Mouse (Mus musculus): ENCODE results near the gene Fev.

The Fev gene

DNA sequence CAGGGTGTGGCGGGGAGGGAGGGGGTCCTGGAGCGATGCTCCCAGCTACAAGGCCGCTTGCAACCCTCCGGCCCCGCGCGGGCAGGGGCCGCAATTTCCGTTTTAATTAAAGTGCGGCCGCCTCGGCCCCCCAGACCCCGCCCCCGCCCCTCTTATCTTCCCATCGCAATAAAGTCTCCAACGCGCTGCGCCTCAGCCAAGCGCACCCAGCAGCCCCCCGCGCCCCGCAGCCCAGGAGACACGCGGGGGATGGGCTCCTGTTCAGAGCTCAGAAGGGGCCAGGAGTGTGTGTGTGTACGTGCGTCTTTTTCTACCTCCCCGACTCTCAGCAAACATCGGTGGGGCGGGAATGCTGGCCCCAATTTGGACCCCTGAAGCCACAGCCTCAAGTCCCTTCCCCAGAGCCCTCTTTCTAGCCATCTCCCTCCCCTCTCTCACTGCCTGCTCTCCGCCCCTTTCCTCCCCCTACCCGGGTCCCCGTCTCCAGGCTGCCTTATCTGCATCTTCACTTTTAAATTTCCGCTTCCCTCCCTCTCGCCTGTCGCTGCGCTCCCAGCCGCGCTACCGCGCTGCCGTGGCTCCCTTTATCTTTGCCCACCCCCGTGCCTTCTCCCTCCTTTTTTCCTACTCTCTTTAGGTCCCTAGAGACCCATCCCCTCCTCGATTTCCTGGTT is at the start of gene Fev:
TSS of gene Fev (minus strand) at position 51 of the 674 bp plus-strand sequence.
- DNase-seq: no peak

DNA sequence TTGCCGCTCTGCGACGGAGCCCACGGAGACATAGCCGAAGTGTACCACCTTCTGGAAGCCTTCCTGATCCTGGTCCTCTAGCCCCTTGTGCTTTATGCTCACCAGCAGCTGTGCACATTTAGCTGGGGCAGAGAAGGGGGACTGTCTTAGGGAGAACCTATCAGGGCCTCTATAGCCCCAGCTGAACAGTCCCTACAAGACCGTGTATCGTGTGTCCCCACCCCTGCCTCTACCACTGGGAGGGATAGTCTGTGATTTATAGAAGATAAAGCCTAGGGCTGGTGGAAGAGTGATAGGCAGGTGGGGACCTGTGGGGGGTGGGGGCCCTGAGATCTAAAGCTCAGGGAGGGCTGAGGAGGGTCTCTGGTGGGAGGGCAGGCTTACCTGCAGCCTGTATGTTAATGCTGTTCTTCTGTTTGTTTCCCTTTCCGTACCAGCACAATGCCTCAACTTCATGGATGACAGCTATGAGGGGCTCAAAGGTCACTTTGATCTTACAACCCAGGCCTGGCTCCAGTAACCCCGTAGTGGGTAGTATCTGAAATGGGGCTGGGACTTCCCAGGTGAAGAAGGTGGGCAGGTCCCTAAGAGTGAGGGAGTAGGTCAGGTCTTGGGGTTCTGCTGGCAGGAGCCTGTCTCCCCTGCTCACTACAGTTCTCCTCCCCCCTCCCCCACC is 42.5 kb upstream of the Fev start:
- DNase-seq: no peak

DNA sequence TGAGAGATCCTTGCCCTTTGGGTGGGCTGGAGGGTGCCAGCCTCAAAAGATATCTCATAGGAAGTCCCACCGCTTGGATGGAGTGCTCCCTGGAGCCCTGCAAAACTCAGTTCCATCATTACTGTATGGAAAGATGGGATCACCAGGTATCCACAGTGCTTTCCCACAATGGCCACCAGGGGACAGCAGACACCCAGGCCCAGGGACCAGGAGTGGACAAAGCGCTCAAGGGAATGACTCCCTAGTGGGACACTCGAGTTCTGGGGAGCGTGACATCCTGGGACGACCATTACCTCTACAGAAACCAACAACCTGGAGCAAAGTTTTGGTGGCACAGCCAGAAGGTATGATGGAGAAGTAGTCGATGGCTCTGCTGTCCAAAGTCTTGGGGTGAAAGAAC is 41.5 kb upstream of the Fev start:
- DNase-seq: peak; percentile 25

DNA sequence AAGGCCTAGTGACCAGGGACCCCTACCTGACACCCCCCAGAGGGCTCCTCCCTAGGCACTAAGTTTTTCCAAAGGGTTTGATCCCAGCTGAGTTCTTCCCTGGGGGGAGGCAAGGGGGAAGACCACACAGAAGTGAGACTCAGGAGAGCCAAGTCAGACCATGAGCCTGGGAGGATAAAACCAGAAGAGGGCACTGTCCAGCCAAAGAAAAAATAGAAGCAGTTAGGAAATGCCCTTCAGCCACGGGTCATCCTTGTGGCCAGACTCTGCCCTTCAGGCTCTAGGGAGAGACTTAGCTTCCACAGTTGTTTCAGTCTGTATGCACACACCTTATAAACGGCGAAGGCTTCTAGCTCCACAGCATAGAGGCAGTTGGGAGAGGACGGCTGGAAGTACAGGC is 39.2 kb upstream of the Fev start:
- DNase-seq: no peak

DNA sequence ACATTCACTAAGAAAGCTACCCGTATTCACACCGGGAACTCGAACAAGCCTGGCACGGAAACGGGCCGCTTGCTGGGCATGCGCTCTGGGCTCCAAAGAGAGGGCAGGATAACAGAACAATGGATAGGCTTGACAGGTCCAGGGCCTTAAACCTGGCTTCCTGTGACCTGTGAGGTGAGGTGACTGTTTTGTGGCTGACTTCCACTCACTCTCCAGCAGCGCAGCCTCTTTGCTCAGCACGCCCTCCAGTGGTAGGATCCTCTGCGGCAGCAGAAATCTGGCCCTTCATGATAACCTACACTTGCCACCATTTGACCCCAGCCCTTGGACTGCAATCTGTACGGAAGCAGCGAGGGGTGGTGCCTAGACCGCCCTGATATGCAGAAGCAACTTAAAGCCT is 30.5 kb upstream of the Fev start:
- no peak for DNase-seq

DNA sequence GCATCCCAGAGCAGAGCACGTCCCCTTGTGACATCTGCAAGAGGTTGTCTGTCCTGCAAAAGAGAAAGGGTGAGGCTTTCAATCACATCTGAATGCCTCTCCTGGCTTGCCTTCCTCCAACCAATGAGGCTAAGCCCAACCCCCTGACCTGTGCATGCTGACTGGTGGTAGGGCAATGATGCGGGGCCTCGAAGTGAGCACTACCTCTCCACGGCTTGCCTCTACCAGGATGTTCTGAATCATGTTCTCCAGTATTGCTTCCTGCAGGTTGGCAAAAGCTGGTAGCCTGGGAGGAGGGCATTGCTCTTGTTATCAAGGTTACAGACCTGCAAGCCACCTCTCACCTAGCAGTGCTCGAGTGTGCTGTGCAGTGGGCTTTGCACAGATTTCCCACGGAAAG is 17.0 kb upstream of the Fev start:
- DNase-seq: no peak

DNA sequence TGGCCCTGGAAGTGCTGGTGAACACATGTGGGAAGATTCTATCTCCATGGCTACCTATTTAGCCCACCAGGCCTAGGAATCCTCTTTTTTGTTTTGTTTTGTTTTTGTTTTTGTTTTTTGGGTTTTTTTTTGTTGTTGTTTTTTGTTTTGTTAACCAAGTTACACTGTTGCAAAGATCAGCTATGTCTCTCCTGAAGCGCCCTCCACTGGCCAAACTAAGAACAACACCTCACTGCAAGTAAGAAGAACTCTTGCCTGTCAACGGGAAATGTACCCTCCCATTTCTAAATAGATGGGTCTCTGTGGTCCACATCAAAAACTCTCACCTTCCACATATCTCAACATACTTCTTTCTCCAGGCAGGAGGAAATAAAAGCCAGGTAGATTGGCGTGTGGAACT is 16.5 kb upstream of the Fev start:
- DNase-seq: peak; percentile 64

DNA sequence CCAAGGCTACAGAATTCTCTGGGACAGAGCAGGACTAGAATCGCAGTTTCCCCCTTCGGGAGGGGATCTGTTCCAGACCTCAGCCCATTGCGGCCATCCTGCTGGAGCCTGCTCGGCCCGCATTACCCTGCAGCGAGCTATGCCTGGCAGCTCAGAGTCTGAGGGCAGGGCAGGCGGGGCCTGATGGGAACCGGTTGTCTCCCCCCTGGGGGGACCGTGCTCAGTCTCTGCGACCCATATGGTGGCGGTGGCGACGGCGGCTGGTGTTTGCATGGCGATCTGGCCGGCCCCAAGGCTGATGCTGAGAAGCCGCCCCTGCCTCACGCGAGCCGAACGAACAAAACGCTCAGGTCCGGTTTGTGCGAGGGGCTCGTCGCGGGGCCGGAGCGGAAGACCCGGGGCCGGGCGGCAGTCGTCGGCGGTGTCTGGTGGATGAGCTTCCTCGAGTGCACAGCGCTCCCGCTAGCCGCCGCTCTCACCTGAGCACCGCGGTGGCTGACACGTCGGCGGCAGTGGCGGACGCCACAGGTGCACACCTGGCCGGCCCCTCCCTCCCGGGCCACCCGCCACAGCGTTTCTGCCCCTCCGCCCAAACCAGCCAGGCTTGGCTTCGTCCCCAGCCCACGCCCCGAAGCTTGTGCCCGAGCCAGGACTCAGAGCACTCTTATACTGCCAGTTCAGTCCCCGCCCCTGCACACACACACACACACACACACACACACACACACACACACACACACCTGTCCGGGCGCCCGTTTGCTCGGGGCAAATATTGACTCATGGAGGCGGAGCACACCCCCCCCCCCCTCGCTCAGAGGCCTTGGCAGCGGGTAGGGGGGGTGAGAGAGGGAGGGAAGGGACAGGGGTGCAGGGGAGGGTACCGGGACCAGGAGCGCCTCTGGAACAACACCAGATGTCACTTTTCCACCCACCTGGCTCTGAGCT is 15.4 kb upstream of the Fev start:
- no peak for DNase-seq

DNA sequence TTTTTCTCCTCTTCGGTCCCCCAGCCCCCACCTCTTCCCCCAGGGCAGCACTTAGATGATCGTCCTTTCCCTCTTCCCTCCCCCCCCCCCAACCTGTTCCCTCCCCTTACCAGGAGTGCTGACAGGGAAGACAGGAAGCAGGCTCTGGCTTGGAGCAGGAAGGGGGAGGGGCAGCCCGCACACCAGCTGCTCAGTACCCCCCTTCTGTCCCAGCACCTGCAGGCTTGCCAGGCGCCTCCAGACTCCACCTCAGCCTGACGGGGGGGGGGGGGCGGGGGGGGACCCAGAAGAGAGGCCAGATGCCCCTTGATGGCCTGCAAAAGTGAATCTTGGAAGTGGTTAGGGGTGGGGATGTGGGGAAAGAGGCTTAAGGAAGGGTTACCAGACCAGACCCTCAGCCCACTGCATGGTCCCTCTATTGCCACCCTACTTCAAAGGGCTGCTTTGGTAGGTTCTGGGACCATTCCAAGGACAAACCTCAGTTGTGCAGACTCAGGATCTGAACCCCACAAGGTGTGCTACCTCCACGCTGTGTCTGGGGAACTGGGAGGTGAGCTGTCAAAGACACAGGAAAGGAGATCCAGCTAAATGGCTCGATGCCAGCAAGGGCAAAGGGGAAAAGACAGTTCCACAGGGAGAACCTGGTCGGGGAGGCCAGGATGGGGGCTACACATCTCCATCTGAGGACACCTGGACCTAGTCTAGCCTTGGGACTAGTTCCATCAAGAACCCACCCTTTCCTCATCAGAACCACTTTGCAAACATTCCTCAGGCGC is 13.6 kb upstream of the Fev start:
- DNase-seq: no peak

DNA sequence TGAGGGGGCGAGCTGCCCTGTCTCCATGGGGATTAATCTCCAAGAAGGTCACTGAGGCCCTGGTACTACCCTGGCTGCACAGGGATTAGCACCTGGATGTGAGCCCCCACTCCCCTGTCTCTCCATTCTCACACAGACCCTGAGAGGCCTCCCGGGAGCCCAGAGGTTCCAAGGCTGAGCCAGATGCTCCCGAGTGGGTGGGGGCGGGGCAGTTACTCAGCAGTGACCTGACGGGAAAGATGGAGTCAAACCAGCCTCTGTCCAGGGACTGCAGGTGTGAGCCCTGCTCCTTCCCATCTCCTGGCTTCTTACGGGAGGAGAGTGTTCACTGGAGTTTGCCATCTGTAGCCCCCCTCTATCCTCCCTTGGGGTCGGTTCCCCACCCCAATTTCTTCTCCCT is 12.8 kb upstream of the Fev start:
- DNase-seq: no peak

DNA sequence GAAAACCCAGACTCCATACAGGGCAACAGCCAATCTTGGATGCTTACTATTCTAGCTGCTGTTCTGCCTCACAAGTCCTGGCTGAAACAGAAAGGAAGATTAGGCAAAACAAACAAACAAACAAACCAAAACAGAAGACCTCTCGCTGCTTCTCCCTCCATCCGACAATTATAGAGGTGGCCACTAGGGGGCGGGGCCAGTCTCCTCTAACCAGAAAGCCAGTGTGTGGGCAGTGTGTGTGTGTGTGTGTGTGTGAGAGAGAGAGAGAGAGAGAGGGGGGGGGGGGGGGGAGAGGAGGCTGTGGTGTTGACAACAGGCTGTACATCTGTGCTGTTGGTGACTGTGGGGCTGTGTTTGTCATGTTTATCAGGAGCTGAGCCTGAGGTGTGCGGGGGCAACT is 9.7 kb upstream of the Fev start:
- peak; percentile 69 for DNase-seq

DNA sequence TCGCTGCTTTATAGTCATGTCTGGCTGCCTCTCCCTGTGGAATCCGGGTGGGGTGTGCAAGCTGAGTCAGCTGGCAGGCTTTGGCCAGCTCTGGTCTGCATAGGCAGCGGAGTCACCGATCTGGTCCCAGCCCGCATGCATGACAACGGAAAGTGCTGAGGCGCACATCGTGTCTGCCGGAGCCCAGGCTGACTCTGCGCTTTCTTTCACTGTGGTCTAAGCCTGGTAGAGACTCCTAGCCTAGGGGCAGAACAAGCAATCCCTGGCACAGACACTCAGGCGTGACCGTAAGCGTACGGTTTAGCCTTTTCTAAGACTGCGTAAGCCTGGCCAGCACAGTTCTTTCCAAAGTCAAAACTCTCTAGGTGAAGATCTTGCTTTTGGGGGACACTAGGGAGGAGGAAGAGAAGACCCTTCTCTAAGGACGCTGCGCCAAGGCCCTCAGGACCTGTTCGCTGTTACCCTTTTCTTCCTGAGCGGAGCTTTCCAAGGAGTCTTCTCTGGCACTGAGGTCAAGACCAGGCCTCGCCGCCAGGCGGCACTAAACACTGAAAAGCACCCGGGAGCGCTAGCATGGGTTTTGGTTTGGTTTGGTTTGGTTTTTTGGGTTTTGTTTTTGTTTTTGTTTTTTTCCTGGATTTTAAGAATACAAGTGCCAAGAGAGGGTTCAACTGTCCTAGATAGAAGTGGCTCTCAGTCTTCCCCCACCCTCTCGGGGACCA is 8.1 kb upstream of the Fev start, which contains the start of gene Cryba2:
TSS of gene Cryba2 (minus strand) at position 10 of the 722 bp plus-strand sequence.
- peak; percentile 64 for DNase-seq

DNA sequence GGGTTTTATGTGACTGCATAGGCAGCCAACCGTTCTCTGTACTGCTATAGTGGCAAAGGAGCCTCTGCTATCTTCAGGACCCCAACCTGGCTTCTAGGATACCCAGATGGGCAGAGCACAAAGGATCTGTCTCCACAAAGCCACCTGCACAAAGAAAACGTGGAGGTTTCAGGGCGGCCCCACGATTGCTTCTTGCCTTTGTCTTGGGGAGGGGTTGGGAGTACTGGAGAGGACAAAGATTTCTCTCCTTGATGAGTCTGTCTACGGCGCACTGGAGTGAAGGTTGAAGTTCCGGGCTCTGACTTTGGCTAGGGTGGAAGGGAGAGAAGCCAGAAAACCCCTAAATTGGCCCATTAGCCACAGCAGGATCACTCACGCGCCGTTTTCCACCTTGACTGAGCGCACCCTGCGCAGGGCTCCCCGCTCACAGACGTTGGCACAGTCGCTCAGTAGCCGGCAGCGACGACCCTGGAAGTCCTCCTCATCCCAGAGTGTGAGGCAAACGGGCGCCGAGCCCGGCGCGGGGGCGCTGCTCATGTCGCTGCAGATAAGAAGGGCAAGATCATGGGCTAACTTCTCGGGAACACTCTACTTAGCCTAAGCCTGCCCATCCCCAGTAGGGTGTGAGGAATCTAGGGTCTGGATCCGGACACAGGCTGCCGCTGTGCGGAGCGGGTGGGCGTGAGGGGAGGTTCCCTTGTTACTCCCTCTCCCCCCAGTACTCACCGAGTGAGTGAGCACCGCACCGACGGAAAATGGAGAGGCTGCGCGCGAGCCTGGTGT is 7.3 kb upstream of the Fev start:
- no peak for DNase-seq

DNA sequence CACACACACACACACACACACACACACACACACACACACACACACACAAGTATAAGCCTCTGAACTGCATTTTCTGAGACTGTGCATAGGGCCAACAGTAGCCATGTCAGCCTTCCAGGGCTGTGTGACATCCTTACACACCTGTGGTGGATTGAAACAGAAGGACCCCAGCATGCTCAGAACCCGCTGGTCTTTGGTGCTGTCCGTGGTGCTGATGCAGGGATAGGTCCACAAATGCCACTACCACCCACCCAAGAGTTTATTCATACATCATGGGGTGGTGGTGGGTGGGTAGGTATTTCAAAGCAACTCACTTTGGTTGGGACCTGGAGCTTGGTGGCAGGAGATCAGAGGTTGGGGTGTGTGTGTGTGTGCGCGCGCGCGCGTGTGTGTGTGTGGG is 6.3 kb upstream of the Fev start:
- DNase-seq: no peak

DNA sequence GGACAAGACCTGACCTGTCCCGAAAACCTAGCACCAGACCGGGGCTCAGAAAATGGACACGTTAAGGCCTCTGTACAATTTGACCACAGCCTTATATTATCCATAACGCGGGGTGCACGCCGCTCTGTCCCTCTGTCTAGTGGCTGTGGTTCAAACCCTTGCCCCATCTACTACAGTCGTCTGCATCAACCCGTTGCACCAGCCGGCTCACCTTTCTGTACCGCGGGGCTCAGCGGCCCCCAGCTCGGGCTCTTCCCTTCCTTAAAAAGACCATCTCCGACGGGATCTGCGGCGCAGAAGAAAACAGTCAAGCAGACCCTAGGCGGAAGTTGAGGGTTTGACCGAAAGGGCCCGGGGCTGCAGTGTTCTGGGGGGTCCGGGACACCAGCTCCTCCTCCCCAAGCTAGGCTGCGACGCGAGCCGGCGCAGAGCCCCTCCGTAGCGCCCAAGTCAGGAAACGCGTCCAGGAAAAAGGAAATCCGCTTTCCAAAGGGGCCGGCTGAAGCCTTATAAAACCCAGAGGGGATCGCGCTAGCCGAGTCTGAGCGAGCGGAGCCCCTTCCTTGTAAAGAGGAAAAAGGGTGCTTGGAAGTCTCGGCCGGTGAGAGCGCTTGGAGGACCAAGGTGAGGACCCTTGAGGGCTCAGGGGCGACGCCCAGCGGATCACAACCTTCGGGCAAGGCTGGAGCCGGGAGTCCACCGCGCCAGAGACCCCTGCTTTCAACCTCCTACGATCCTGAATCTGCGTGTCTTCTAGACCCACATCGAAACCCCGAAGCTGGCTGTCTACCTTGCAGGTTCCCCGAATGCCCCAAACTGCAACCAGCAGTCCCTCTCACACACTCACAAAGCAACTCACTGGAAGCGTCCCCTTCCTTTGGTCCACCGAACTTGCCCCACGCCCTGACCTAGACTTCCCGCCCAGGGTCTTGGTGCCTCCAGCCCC is 750 bp downstream of the Fev start:
- no peak for DNase-seq

DNA sequence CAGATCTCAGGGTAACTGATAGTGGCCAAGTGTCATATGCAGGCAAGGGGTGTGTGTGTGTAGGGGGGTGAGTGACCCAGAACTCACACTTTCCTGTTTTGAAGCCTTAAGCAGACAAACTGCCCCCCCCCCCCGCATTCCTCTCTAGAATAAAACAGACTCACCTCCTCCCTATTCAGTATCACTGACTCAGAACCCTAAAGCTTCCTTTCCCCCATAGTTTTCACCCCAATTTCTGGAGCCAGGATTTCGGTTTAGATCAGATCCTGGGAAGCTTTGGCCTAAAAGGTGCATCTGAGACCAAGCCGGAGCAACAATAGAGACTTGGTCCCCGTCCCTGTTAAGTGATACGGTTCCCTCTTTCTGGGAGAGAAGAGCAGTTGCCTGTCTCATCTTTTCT is 1.8 kb downstream of the Fev start:
- DNase-seq: no peak

DNA sequence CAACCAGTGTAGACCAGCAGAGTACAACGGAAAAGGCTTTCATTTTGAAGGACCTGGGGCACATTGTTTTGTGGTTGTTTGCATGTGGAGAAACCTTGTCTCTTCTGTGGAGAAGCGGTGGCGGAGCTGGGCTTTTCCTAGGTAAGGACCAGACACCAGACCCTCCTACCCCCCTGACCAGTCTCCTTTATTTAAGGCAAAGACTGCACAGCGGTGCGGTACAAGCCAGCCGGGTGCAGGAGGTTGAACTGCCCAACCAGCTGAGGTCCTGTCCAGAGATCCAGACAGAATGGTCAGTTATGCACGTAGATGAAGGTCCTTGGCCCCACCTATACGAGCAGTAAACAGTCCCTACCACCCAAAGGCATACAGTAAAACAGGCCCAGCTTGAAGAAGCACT is 2.4 kb downstream of the Fev start:
- DNase-seq: no peak

DNA sequence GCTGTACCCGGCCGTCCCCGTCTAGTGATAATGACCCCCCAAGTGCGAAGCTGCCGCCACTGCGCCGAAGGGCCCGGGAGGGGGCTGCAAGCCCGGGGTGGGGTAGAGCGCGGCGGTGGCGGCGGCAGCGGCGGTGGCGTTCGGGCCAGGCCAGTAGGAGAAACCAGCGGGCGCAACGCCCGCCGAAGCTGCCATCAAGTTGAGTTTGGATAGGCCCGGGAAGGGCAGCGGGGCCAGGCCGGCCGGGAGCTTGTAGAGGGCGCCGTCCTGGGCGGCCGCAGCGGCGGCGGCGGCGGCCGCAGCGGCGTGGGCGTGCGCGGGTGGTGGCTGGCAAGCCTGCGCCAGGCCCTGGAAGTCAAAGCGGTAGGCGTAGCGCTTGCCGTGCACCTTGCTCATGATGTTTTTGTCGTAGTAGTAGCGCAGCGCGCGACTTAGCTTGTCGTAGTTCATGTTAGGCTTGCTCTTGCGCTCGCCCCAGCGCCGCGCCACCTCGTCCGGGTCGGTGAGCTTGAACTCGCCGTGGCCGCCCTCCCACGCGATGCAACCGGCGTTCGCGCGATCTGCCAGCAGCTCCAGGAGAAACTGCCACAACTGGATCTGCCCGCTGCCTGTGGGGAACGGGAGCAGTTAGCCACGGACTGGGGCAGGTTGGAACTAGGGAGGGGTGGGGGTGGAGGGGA is 3.0 kb downstream of the Fev start:
- no peak for DNase-seq

DNA sequence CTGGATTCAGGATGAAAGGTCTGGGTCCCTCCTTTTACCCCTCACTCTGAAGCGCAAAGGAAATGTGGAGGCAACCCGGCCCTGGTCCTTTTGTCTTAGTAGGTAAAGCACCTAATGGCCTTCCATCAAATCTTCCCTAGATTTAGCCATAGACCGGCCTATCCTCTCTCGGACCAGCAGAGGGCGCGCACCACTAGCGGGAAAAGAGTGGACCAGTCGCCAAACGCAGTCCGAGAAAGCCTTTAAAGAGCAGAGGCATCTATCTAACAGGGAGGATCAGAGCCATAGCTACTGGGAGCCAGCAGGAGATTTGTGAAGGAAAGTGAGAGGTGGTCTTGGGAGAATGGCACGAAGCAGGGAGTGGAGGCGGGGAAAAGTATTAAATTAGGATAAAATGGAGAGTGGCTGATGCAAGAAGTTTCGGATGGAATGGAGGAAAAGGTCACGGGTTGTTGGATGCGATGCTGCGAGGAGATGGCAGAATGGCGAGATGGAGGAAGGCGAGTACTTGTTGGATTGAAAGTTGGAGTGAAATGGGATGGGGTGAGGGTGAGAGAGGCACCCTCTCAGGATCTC is 4.3 kb downstream of the Fev start:
- DNase-seq: peak; percentile 84
